Mouse (Mus musculus) hindbrain, embryonic 15.5 days (tissue): ENCODE data around the gene Sema4b. TPM values are rescaled to one million over a fixed set of nuclear protein-coding genes. Genes with fewer than 3 reads are reported as not detected.

Source experiments
- ATAC-seq: fragments of 200-750 bp; cut with Nextera tagmentation; 2 replicates; pipeline ENCODE4 v1.8.0; 2017; ENCODE audit warnings: low read depth, moderate number of reproducible peaks, moderate TSS enrichment; ENCODE audit not compliant: low FRiP score
- H3K27ac ChIP-seq: fragments of 300-500 bp; sonication (generic); replicated peaks from 2 replicates; pipeline ENCODE4 v1.5.1; 2015; ENCODE audit warnings: mild to moderate bottlenecking, inconsistent platforms
- H3K27me3 ChIP-seq: fragments of 300-500 bp; sonication (generic); 2 replicates; pipeline ENCODE4 v1.6.1; 2015; ENCODE audit warnings: control low read depth, inconsistent platforms
- H3K36me3 ChIP-seq: fragments of 300-500 bp; sonication (generic); 2 replicates; pipeline ENCODE4 v1.6.1; 2015; ENCODE audit warnings: control low read depth, inconsistent platforms
- H3K4me1 ChIP-seq: fragments of 300-500 bp; sonication (generic); replicated peaks from 2 replicates; pipeline ENCODE4 v1.6.1; 2015; ENCODE audit warnings: control low read depth, inconsistent platforms
- H3K4me2 ChIP-seq: fragments of 300-500 bp; sonication (generic); 2 replicates; pipeline ENCODE4 v1.6.1; 2015; ENCODE audit warnings: moderate library complexity, mild to moderate bottlenecking, inconsistent platforms
- H3K4me3 ChIP-seq: fragments of 300-500 bp; sonication (generic); 2 replicates; pipeline ENCODE4 v1.5.1; 2015; ENCODE audit warnings: mild to moderate bottlenecking, inconsistent platforms
- H3K9ac ChIP-seq: fragments of 300-500 bp; sonication (generic); 2 replicates; pipeline ENCODE4 v1.6.1; 2015; ENCODE audit warnings: inconsistent platforms
- H3K9me3 ChIP-seq: fragments of 300-500 bp; sonication (generic); 2 replicates; pipeline ENCODE4 v1.6.1; 2016; ENCODE audit warnings: control low read depth, inconsistent platforms
- WGBS: fragments of 180-500 bp; shearing (Covaris S2); methylation state at CpG from one replicate; pipeline ENCODE4 v1.1.7; 2015; 5-methylcytosine and 5-hydroxymethylcytosine counted together
- polyA plus RNA-seq: library from polyadenylated mRNA; unstranded; fragments of >200 nt; fragmentation: Nextera tagmentation; extraction: Ambion mirVana; gene quantifications from 2 replicates; pipeline ENCODE4 v1.2.1, GENCODE M21; 2015

The Sema4b gene
- polyA plus RNA-seq, 1 experiment from 2014 or later = 25.7 TPM

- Histone ChIP-seq H3K4me1 (peaks cover 29% of the 10 kb centered on the region), H3K9ac (peak overlapping the region; percentile 77), H3K9me3 (no peaks in the 10 kb centered on the region), H3K4me2 (peak overlapping the region; percentile 70), H3K36me3 (peaks cover 2% of the 10 kb centered on the region; the same call in 1 of the 2 replicates), H3K27me3 (0 out of 2 replicates have a peak, but pooled peaks cover 5% of the 10 kb centered on the region), H3K4me3 (peak overlapping the region; percentile 93), H3K27ac (peak overlapping the region; percentile 29; the same call in 1 of the 2 replicates)
- ATAC-seq = no peak
- under 1% methylated on average over 29 of the region's 29 CpGs for WGBS
Measured at GRCm38 (mm10) chr7:80231971-80232488, 45.4 kb downstream of the Sema4b start.

GRCm38 (mm10) chr7:80232489-80233029, 45.9 kb downstream of the Sema4b start, which contains the start of the genes Cib1 and Gdpgp1:
Gene Cib1 (minus strand): TSS chr7:80232813.
Gene Gdpgp1 (plus strand): TSS chr7:80232865.
- H3K27me3 ChIP-seq = 0 out of 2 replicates have a peak, but pooled peaks cover 5% of the 10 kb centered on the region
- no peaks in the 10 kb centered on the region for H3K9me3 ChIP-seq
- ATAC-seq = peak; percentile 96
- peak within 1 kb of the TSS; percentile 93 for H3K4me3 ChIP-seq
- H3K27ac ChIP-seq = peak within 1 kb of the TSS; percentile 67
- peak within 1 kb of the TSS; percentile 77 for H3K9ac ChIP-seq
- H3K4me1 ChIP-seq = peaks cover 29% of the 10 kb centered on the region
- peak within 1 kb of the TSS; percentile 70 for H3K4me2 ChIP-seq
- WGBS = under 1% methylated on average over 54 of the region's 56 CpGs
- no peaks in the 10 kb centered on the region for H3K36me3 ChIP-seq

- peak overlapping the region; percentile 70 for H3K4me2 ChIP-seq
- no peak overlapping the region for H3K9ac ChIP-seq
- ATAC-seq = no peak
- 0 out of 2 replicates have a peak, but pooled peaks cover 5% of the 10 kb centered on the region for H3K27me3 ChIP-seq
- no peaks in the 10 kb centered on the region for H3K9me3 ChIP-seq
- H3K36me3 ChIP-seq = peaks cover 4% of the 10 kb centered on the region; the same call in 1 of the 2 replicates
- H3K4me1 ChIP-seq = peaks cover 29% of the 10 kb centered on the region
- H3K27ac ChIP-seq = no peak overlapping the region
- 80% methylated on average over 9 of the region's 9 CpGs for WGBS
- peak overlapping the region; percentile 93 for H3K4me3 ChIP-seq
Measured at GRCm38 (mm10) chr7:80233799-80234198, 47.2 kb downstream of the Sema4b start.

GRCm38 (mm10) chr7:80238542-80238941, 51.9 kb downstream of the Sema4b start:
- 91% methylated on average over 10 of the region's 10 CpGs for WGBS
- no peak overlapping the region for H3K4me3 ChIP-seq
- no peak overlapping the region for H3K27ac ChIP-seq
- H3K4me1 ChIP-seq = peaks cover 16% of the 10 kb centered on the region
- H3K36me3 ChIP-seq = peaks cover 17% of the 10 kb centered on the region; the same call in 1 of the 2 replicates
- ATAC-seq = no peak
- H3K4me2 ChIP-seq = no peak overlapping the region
- H3K9ac ChIP-seq = no peak overlapping the region
- no peaks in the 10 kb centered on the region for H3K27me3 ChIP-seq
- no peaks in the 10 kb centered on the region for H3K9me3 ChIP-seq

- no peak overlapping the region for H3K4me2 ChIP-seq
- peaks cover 17% of the 10 kb centered on the region; the same call in 1 of the 2 replicates for H3K36me3 ChIP-seq
- no peak for ATAC-seq
- 89% methylated on average over 4 of the region's 4 CpGs for WGBS
- H3K27me3 ChIP-seq = no peaks in the 10 kb centered on the region
- H3K9ac ChIP-seq = no peak overlapping the region
- H3K4me1 ChIP-seq = 0 out of 2 replicates have a peak, but pooled peaks cover 3% of the 10 kb centered on the region
- H3K9me3 ChIP-seq = no peaks in the 10 kb centered on the region
- no peak overlapping the region for H3K27ac ChIP-seq
- no peak overlapping the region for H3K4me3 ChIP-seq
Measured at GRCm38 (mm10) chr7:80241661-80242060, 55.0 kb downstream of the Sema4b start.

GRCm38 (mm10) chr7:80244851-80245250, 58.2 kb downstream of the Sema4b start:
- no peak for ATAC-seq
- Histone ChIP-seq H3K9ac (no peak overlapping the region), H3K9me3 (no peaks in the 10 kb centered on the region), H3K4me1 (0 out of 2 replicates have a peak, but pooled peaks cover 5% of the 10 kb centered on the region), H3K27me3 (no peaks in the 10 kb centered on the region), H3K36me3 (0 out of 2 replicates have a peak, but pooled peaks cover 8% of the 10 kb centered on the region), H3K4me2 (no peak overlapping the region), H3K27ac (no peak overlapping the region), H3K4me3 (no peak overlapping the region)
- WGBS = 95% methylated on average over 4 of the region's 4 CpGs

- no peaks in the 10 kb centered on the region for H3K9me3 ChIP-seq
- H3K27me3 ChIP-seq = 0 out of 2 replicates have a peak, but pooled peaks cover 2% of the 10 kb centered on the region
- H3K27ac ChIP-seq = peak within 1 kb of the TSS; percentile 88
- WGBS = under 1% methylated on average over 47 of the region's 48 CpGs
- no peaks in the 10 kb centered on the region for H3K36me3 ChIP-seq
- H3K9ac ChIP-seq = peak within 1 kb of the TSS; percentile 68
- H3K4me2 ChIP-seq = peak within 1 kb of the TSS; percentile 62
- H3K4me1 ChIP-seq = 0 out of 2 replicates have a peak, but pooled peaks cover 5% of the 10 kb centered on the region
- peak within 1 kb of the TSS; percentile 59 for H3K4me3 ChIP-seq
- peak; percentile 99 for ATAC-seq
Measured at GRCm38 (mm10) chr7:80246148-80246721, 59.6 kb downstream of the Sema4b start, which contains the start of gene Ttll13. Gene Ttll13 (plus strand): TSS chr7:80246376.

GRCm38 (mm10) chr7:80246859-80247258, 60.2 kb downstream of the Sema4b start:
- Histone ChIP-seq H3K27ac (peak overlapping the region; percentile 88; the same call in 1 of the 2 replicates), H3K4me1 (0 out of 2 replicates have a peak, but pooled peaks cover 5% of the 10 kb centered on the region), H3K9me3 (no peaks in the 10 kb centered on the region), H3K4me3 (peak overlapping the region; percentile 59), H3K4me2 (peak overlapping the region; percentile 62), H3K9ac (no peak overlapping the region), H3K36me3 (no peaks in the 10 kb centered on the region), H3K27me3 (0 out of 2 replicates have a peak, but pooled peaks cover 2% of the 10 kb centered on the region)
- WGBS = 66% methylated on average over 7 of the region's 7 CpGs
- ATAC-seq = no peak

- no peaks in the 10 kb centered on the region for H3K36me3 ChIP-seq
- no peak for ATAC-seq
- WGBS = 72% methylated on average over 7 of the region's 7 CpGs
- H3K4me1 ChIP-seq = no peaks in the 10 kb centered on the region
- peaks cover 14% of the 10 kb centered on the region; the same call in 1 of the 2 replicates for H3K27me3 ChIP-seq
- no peaks in the 10 kb centered on the region for H3K9me3 ChIP-seq
- no peak overlapping the region for H3K27ac ChIP-seq
- H3K9ac ChIP-seq = no peak overlapping the region
- no peak overlapping the region for H3K4me2 ChIP-seq
- H3K4me3 ChIP-seq = no peak overlapping the region
Measured at GRCm38 (mm10) chr7:80252437-80252836, 65.8 kb downstream of the Sema4b start.

- no peak overlapping the region for H3K4me3 ChIP-seq
- peaks cover 17% of the 10 kb centered on the region for H3K27me3 ChIP-seq
- H3K9ac ChIP-seq = no peak overlapping the region
- 87% methylated on average over 11 of the region's 11 CpGs for WGBS
- ATAC-seq = no peak
- H3K27ac ChIP-seq = no peak overlapping the region
- H3K36me3 ChIP-seq = no peaks in the 10 kb centered on the region
- no peaks in the 10 kb centered on the region for H3K9me3 ChIP-seq
- H3K4me2 ChIP-seq = no peak overlapping the region
- H3K4me1 ChIP-seq = no peaks in the 10 kb centered on the region
Measured at GRCm38 (mm10) chr7:80252886-80253285, 66.2 kb downstream of the Sema4b start.

- Histone ChIP-seq H3K9me3 (no peaks in the 10 kb centered on the region), H3K4me3 (no peak overlapping the region), H3K9ac (no peak overlapping the region), H3K27ac (no peak overlapping the region), H3K4me2 (no peak overlapping the region), H3K4me1 (peaks cover 6% of the 10 kb centered on the region), H3K36me3 (no peaks in the 10 kb centered on the region), H3K27me3 (peaks cover 35% of the 10 kb centered on the region)
- no peak for ATAC-seq
- WGBS = 73% methylated on average over 2 of the region's 2 CpGs
Measured at GRCm38 (mm10) chr7:80255981-80256380, 69.3 kb downstream of the Sema4b start.

- Histone ChIP-seq H3K9ac (no peak overlapping the region), H3K27me3 (peaks cover 35% of the 10 kb centered on the region), H3K36me3 (no peaks in the 10 kb centered on the region), H3K4me3 (no peak overlapping the region), H3K9me3 (no peaks in the 10 kb centered on the region), H3K4me1 (peaks cover 15% of the 10 kb centered on the region), H3K4me2 (no peak overlapping the region), H3K27ac (no peak overlapping the region)
- WGBS = 74% methylated on average over 2 of the region's 2 CpGs
- no peak for ATAC-seq
Measured at GRCm38 (mm10) chr7:80257706-80258105, 71.1 kb downstream of the Sema4b start.
